Mouse (Mus musculus) midbrain, postnatal 0 days (tissue): ENCODE data around the gene Ncan. TPM values are rescaled to one million over a fixed set of nuclear protein-coding genes. Genes with fewer than 3 reads are reported as not detected.
A peak's percentile ranks its signal among the peaks of the same experiment; 100 is the strongest.

Experiments used
- ATAC-seq: fragments of 200-750 bp; cut with Nextera tagmentation; 2 replicates; pipeline ENCODE4 v1.8.0; 2017; ENCODE audit warnings: moderate number of reproducible peaks, mild to moderate bottlenecking, moderate TSS enrichment, moderate library complexity; ENCODE audit not compliant: low FRiP score
- DNase-seq: peaks from one replicate; pipeline ENCODE4 v3.0.0-alpha.2; 2015; ENCODE audit warnings: low spot score
- H3K27ac ChIP-seq: fragments of 300-500 bp; sonication (generic); 2 replicates; pipeline ENCODE4 v1.5.1; 2014; ENCODE audit warnings: low read depth, mild to moderate bottlenecking, low read length, mixed read lengths
- H3K27me3 ChIP-seq: fragments of 300-500 bp; sonication (generic); 2 replicates; pipeline ENCODE4 v1.6.1; 2014; ENCODE audit warnings: low read length, control low read depth, mixed read lengths; ENCODE audit not compliant: insufficient read depth
- H3K36me3 ChIP-seq: fragments of 300-500 bp; sonication (generic); 2 replicates; pipeline ENCODE4 v1.6.1; 2014; ENCODE audit warnings: low read length, control low read depth, mixed read lengths; ENCODE audit not compliant: insufficient read depth
- H3K4me1 ChIP-seq: fragments of 300-500 bp; sonication (generic); 2 replicates; pipeline ENCODE4 v1.6.1; 2014; ENCODE audit warnings: mild to moderate bottlenecking, control low read depth, antibody characterized with exemption, low read length, mixed read lengths; ENCODE audit not compliant: insufficient read depth
- H3K4me2 ChIP-seq: fragments of 300-500 bp; sonication (generic); 2 replicates; pipeline ENCODE4 v1.6.1; 2014; ENCODE audit warnings: low read depth, mild to moderate bottlenecking, low read length, mixed read lengths; ENCODE audit not compliant: poor library complexity, severe bottlenecking
- H3K4me3 ChIP-seq: fragments of 300-500 bp; sonication (generic); 2 replicates; pipeline ENCODE4 v1.5.1; 2014; ENCODE audit warnings: low read depth, mild to moderate bottlenecking, low read length, moderate library complexity
- H3K9ac ChIP-seq: fragments of 300-500 bp; sonication (generic); replicated peaks from 2 replicates; pipeline ENCODE4 v1.6.1; 2014; ENCODE audit warnings: mild to moderate bottlenecking, low read length, moderate library complexity, mixed read lengths; ENCODE audit not compliant: poor library complexity, severe bottlenecking
- H3K9me3 ChIP-seq: fragments of 300-500 bp; sonication (generic); 2 replicates; pipeline ENCODE4 v1.6.1; 2016; ENCODE audit warnings: low read length, control low read depth
- CTCF ChIP-seq: IDR thresholded peaks from 2 replicates; pipeline ENCODE4 v1.5.1; 2016; ENCODE audit warnings: antibody characterized with exemption, mild to moderate bottlenecking
- WGBS: fragments of 180-500 bp; shearing (Covaris S2); extraction: QIAGEN DNeasy Blood & Tissue Kit; methylation state at CpG from one replicate; pipeline ENCODE4 v1.1.7; 2014; 5-methylcytosine and 5-hydroxymethylcytosine counted together
- polyA plus RNA-seq: library from polyadenylated mRNA; unstranded; fragments of >200 nt; fragmentation: Nextera tagmentation; extraction: Ambion mirVana; gene quantifications from 2 replicates; pipeline ENCODE4 v1.2.1, GENCODE M21; 2015
- total RNA-seq: library from RNA; depleted of rRNA; stranded (reverse); fragments of >200 nt; gene quantifications from 2 replicates; pipeline ENCODE4 v1.2.3, GENCODE M21; 2014

Gene Ncan
- total and polyA plus RNA-seq, 2 experiments from 2014 or later = 210 to 447 TPM

DNA sequence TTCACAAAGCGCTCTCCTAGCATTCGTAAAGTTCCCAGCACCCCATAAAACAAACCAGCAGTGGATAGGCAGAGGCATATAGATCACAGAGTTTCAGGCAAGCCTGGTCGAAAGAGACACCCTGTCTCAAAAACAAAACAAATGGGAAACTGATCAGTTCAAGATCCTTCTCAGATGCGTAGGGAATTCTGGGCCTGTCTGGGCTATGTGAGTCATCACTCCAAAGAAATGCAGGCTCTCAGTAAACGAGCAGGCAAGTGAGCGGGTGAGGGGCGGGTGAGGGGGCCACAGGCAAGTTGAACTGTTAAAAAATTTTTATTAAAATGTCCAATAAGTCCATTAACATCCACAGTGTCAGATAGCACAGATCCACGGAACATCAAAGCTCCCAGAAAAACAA, 27.9 kb downstream of the Ncan start:
- Histone ChIP-seq H3K27me3 (no peaks in the 10 kb centered on the region), H3K4me2 (no peak overlapping the region), H3K9me3 (no peaks in the 10 kb centered on the region), H3K27ac (no peak overlapping the region), H3K4me1 (peaks cover 25% of the 10 kb centered on the region), H3K9ac (no peak overlapping the region), H3K4me3 (no peak overlapping the region), H3K36me3 (peaks cover 38% of the 10 kb centered on the region)
- WGBS = 74% methylated on average over 8 of the region's 8 CpGs
- no peak for DNase-seq
- ATAC-seq = no peak
- no peak for TF ChIP-seq CTCF

DNA sequence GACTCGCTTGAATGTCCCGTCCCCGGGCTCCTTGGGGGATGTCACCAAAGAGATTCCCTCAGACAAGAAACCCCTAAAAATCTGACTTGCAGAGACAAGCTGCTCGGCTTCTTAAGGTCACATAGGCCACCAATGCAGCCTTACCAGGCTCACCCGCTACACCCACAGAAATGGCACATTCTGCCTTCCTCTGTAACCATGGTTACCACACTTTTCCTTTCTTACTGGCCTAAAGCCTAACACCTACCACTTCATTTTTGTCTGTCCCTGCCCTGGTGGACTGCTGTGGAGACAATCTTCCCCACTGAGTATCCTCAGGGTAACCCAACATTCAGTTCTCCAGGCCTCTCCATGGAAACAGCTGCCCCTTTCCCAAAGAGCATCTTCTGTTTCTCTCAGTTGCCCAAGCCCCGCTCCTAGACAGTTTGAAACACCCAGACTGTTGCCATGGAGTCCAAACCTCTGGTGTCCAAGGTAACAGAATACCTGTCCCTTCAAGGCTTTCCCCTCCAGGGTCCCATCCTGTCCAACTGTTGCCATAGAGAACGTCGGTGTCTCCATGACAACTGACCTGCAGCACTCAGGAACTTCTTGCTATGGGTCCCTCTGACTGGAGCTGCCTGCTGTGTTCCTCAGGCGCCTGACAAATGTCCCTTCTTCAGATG, 31.2 kb downstream of the Ncan start:
- Histone ChIP-seq H3K4me1 (peaks cover 27% of the 10 kb centered on the region), H3K36me3 (peaks cover 8% of the 10 kb centered on the region; the same call in 1 of the 2 replicates), H3K9me3 (no peaks in the 10 kb centered on the region), H3K9ac (0 out of 2 replicates have a peak overlapping the region, but pooled peaks have one; percentile 4), H3K4me3 (no peak overlapping the region), H3K4me2 (0 out of 2 replicates have a peak overlapping the region, but pooled peaks have one; percentile 2), H3K27ac (peak overlapping the region; percentile 59), H3K27me3 (peaks cover 27% of the 10 kb centered on the region)
- WGBS = 32% methylated on average over 9 of the region's 9 CpGs
- no peak for TF ChIP-seq CTCF
- DNase-seq (peak; percentile 70), ATAC-seq (peak; percentile 29)

GRCm38 (mm10) chr8:70087836-70088650, 32.6 kb downstream of the Ncan start:
- no peaks in the 10 kb centered on the region for H3K9me3 ChIP-seq
- WGBS = 3% methylated on average over 56 of the region's 56 CpGs
- no peaks in the 10 kb centered on the region for H3K36me3 ChIP-seq
- TF ChIP-seq CTCF = peak; percentile 87
- peaks cover 36% of the 10 kb centered on the region for H3K4me1 ChIP-seq
- no peak overlapping the region for H3K27ac ChIP-seq
- peak; percentile 45; the same call in 1 of the 2 replicates for ATAC-seq
- peak overlapping the region; percentile 55 for H3K9ac ChIP-seq
- H3K27me3 ChIP-seq = peaks cover 39% of the 10 kb centered on the region
- DNase-seq = peak; percentile 64
- peak overlapping the region; percentile 71 for H3K4me2 ChIP-seq
- peak overlapping the region; percentile 36 for H3K4me3 ChIP-seq

- Histone ChIP-seq H3K36me3 (no peaks in the 10 kb centered on the region), H3K4me2 (no peak overlapping the region), H3K27me3 (peaks cover 47% of the 10 kb centered on the region), H3K27ac (no peak overlapping the region), H3K4me3 (no peak overlapping the region), H3K9ac (no peak overlapping the region), H3K4me1 (peaks cover 37% of the 10 kb centered on the region), H3K9me3 (no peaks in the 10 kb centered on the region)
- no peak for TF ChIP-seq CTCF
- no peak for ATAC-seq
- WGBS = 6% methylated on average over 7 of the region's 7 CpGs
- no peak for DNase-seq
These were observed 33.4 kb downstream of the Ncan start for GRCm38 (mm10) chr8:70087237-70087636.

GRCm38 (mm10) chr8:70086151-70086550, 34.5 kb downstream of the Ncan start:
- no peaks in the 10 kb centered on the region for H3K9me3 ChIP-seq
- TF ChIP-seq CTCF = no peak
- 40% methylated on average over 1 of the region's 1 CpGs for WGBS
- ATAC-seq = no peak
- no peak for DNase-seq
- peaks cover 50% of the 10 kb centered on the region for H3K27me3 ChIP-seq
- no peak overlapping the region for H3K4me3 ChIP-seq
- H3K36me3 ChIP-seq = no peaks in the 10 kb centered on the region
- peaks cover 37% of the 10 kb centered on the region for H3K4me1 ChIP-seq
- no peak overlapping the region for H3K4me2 ChIP-seq
- H3K27ac ChIP-seq = no peak overlapping the region
- no peak overlapping the region for H3K9ac ChIP-seq
